In genomic region chr12:81000924-81001323, GRCm38 (mm10) we compare ENCODE assay signal across 17 mouse cellular contexts. TPM values are rescaled to one million over a fixed set of nuclear protein-coding genes. Genes with fewer than 3 reads are reported as not detected.
A peak's percentile ranks its signal among the peaks of the same experiment; 100 is the strongest.
DNase-seq lines count a peak whose midpoint lies in the region; ATAC-seq lines count a peak whose summit lies in the region.
"Had no signal": no experiment of that assay in that cellular context is flagged by ENCODE, and none has a peak within 500 bp of the region (broad histone marks: within the 10 kb centered on the region; RNA-seq: fewer than 3 reads in every experiment).

No protein-coding gene starts in this region.

- peak; percentile 29 for DNase-seq in heart, adult 11 months
- DNase-seq in heart, postnatal 25 days (ENCODE audit: low spot score) = no peak
- peak; percentile 32 for DNase-seq in 416B (ENCODE audit: low read depth)
- peak; percentile 25 for DNase-seq in R1 (ENCODE audit: low read depth, low spot score)
- no peak for DNase-seq in embryo, embryonic 9.5 days (ENCODE audit: extremely low spot score)
- no peak for DNase-seq in lung, postnatal 25 days (ENCODE audit: low spot score)
- DNase-seq: adrenal gland, postnatal 10 days; cerebellum, adult 11 months; cerebellum, adult 8-10 months; cerebellum, postnatal 25 days; gastrocnemius, postnatal 10 days; heart, postnatal 10 days had no signal

- intact Hi-C loops in heart, postnatal 25 days (cut with DNase I) = no loop called here

- peak; percentile 66 for ATAC-seq in megakaryocyte, adult 5-6 weeks (ENCODE audit: poor library complexity, severe bottlenecking)
- ATAC-seq: forebrain, embryonic 15.5 days; hindbrain, postnatal 0 days had no signal

RNA-seq across cellular contexts. Expression of gene Smoc1, which starts 25.7 kb away (rescaled TPM):
- total RNA-seq in heart, postnatal 25 days (2021) = 1 to 10 TPM; 5.3 to 6.8 TPM
- 0.18 and 0.25 TPM in 2 replicates for total RNA-seq in megakaryocyte, adult 5-6 weeks (2015)
- 0.18 TPM in 1 of 2 replicates, not detected in the other for total RNA-seq in megakaryocyte, adult 5-6 weeks (2017)

RNA-seq across cellular contexts. Expression of gene Slc10a1, which starts 32.4 kb away (rescaled TPM):
- not detected for total RNA-seq in heart, postnatal 25 days (2021)
- not detected in 2 replicates for total RNA-seq in megakaryocyte, adult 5-6 weeks (2015)
- not detected in 2 replicates for total RNA-seq in megakaryocyte, adult 5-6 weeks (2017)
- total RNA-seq: heart, adult 8-10 months; heart, postnatal 10 days; hematopoietic stem cell, adult 5-6 weeks; hindbrain, postnatal 0 days had no signal

RNA-seq across cellular contexts. Expression of gene Srsf5, which starts 55.6 kb away (rescaled TPM):
- 100 to 1,000 TPM; 105 to 109 TPM for total RNA-seq in heart, postnatal 25 days (2021)
- total RNA-seq in megakaryocyte, adult 5-6 weeks (2015) = 248 and 262 TPM in 2 replicates
- total RNA-seq in megakaryocyte, adult 5-6 weeks (2017) = 673 and 674 TPM in 2 replicates

Comparison
In these comparisons a context has a peak if more than half of its experiments do, and no peak if none do; other contexts are left out.
1. DNase-seq: peak in heart, adult 11 months (single experiment), 416B (single experiment) and R1 (single experiment); none in heart, postnatal 25 days (single experiment), embryo, embryonic 9.5 days (single experiment) and lung, postnatal 25 days (single experiment).
2. RNA of gene Smoc1, which starts 25.7 kb away (total RNA-seq): 5.3 to 6.8 TPM in heart, postnatal 25 days; 0.18 to 0.25 TPM in megakaryocyte, adult 5-6 weeks; every median in the first group is over 4 times any median in the second.